Mouse (Mus musculus) left cerebral cortex, adult 9 months (tissue): ENCODE data around the gene Gm572.

Experiments used
- DNase-seq, 2 experiments: peaks; one replicate each; pipeline ENCODE4 v3.0.0; 2022; ENCODE audit warnings: low spot score in 2 of 2

Gene Gm572

DNA sequence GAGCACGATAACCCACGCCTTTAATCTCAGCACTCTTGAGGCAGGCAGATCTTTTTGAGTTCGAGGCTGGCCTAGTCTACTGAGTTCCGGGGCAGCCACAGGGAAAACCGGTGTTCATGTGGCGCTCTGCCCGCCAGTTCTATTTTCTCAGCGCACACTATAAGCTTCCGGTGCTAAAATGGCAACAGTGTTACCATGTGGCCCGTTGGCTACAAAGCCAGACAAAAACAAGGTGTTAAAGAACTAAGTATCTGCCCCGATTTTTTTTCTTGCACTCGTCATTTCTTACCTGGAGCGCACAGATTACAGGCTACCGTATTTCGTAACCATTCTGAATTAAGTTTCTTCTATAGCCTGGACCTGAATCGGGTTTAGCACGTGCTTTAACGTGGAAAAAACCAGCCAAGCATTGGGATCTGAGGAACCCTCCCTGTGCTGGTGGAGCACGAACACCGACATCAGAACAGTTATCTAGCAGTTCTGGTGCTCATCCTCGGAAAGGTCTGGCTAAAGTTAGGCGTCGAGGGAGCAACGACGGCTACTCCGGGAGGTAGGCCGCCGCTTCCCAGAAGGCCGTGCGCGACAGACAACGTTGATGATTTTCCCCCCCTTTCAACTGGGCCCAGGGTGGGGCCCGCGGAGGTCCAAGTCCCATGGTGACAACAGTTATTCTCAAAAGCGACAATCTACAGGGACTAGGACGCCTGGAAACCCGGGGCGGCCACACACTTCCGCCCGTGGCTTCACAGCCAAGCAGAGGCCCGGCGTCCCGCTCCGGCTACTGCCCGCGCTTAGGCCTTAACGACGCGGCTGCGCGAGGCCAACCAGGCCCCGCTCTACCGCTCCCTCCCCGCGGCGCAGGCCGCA lies 17.1 kb upstream of the Gm572 start:
- peak in 1 of 2 experiments; percentile 31 for DNase-seq

DNA sequence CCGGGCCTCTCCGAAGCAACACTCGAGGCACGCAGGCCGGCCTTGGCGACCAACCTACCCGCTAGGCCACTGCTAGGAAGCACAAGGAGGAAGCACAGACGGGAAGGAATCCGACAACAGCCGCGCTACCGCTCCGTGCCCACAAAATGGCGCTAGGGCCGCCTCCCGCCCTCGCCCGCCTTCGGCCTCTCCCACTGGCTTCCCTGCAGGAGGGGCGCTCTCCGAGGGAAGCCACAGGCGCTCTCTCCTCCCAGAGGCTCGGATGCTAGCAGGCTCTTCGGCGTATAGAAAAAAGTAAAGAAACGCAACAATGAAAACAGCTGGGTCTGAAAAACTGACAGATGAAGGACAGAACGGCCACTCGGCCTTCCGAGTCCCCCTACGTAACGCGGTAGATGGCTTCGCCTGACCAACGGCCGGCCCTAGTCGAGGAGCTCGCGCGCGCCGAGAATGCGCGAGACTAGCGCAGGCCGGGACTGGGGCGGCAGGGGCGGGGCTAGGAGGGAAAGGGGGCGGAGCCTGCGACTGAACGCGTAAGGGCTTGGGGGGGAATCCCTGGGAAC lies 16.4 kb upstream of the Gm572 start, which contains the start of gene Tardbp:
TSS of gene Tardbp (minus strand) at position 397 of the 563 bp plus-strand sequence.
- DNase-seq: peak; percentile 82 to 94

DNA sequence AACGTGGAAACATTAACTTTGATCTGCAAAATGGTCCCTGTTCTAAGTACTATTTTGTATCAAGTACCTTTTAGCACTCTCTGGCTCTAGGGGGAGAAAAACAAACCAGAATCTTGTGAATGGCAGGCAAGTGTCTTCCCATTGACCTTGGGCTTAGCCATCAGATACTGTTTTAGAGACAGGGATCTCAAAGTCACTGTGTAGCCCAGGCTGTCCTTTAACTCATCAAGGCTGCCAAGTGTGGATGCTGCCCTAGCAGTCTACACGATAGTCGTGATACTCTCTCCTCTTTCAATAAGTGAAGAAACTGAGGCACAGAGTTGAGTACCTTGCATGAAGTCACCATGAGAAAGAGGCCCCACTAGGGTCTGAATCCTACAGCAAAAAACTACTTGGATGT lies 15.9 kb upstream of the Gm572 start:
- DNase-seq: no peak

DNA sequence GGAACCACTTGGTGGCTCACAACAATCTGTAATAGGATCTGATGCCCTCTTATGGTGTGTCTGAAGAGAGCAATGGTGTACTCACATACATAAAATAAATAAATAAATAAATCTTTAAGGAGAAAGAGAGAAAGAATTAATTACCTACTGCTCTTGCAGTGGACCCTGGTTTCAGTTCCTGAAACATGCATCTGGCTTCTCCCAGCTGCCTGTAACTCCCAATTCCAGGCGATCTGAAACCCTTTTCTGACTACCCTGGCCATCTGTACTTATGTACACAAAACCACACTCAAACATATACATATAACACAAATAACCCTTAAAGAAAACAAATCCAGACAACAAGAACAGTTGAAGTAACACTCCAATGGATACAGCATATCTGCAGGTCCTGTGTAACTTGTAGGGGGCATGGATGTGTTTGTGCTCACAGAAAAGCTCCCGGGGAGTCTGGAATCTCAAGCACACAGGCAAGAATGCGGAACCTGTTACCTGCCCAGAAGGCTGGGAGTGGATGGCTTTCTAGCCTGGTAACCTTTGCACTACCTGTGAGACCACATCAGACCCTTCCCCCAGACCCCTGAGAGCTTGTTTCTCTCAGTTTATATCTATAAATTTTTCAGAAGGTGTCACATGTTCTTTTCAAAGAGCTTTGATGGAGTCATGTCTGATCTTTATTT lies 11.0 kb upstream of the Gm572 start:
- no peak for DNase-seq

DNA sequence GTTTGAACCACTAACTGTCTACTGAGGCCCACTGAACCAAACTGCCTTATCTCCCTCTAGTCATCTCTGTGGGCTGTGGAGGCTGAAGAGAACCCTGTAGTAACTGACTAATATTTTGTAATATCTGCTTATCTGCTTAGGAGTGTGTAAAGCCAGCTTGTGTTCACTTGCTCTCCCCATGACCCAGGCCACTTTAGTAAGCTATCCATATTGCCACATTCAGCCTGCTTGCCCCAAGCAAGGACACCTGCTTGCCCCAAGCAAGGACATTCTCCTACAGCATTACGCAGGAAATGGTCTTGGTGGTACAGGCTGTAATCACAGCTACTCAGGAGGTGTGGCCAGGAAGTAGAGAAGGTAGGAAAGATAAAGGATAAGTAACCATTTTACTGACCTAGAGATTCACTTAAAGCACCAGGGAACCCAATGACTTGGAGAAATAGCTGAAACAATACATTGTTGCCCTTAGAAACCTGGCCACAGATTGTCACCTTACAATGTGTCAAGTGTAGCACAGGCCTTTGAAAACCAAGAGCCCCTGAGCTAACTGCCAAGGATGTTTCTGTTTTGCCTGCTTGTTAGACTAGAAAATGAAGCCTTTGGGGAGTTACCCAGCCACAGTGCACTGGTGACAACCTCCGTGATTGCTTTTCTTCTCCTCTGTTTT lies 9.6 kb upstream of the Gm572 start:
- no peak for DNase-seq

DNA sequence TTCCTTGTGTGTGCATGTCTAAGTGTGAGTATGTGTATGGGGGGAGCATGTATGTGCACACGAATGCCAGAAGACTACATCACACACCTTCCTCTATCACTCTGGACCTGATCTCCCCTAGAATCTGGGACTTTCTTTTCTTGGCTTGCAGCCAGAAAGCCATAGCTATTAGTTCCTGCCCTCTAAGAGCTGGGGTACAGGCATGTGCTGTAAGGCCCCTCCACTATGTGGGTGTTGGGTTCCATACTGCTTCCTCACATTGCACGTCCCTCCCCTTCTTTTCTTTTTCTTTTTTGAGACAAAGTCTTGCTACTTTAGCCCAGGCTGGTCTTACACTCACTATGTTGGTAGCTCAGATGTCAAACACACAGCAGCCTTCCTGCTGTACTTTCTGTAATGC lies 7.8 kb upstream of the Gm572 start:
- DNase-seq: no peak

DNA sequence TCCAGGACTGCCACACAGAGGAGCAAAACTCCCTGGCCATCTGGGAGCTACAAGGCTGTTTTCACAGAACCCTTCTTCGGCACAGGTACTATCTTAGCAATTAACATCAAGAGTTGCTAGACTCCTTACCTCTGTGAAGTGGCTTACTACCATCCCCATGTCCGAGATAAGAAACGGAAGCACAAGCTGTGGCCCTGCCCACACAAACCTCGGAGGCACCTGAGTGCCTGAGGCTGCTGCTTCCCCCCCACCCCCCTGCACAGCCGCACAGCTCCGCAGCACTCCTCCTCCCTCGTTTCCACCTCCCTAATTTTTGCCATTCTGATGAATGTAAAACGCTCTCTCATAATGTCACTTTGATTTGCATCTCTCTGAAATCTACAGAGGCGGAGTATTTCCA lies 4.8 kb upstream of the Gm572 start:
- DNase-seq: no peak

DNA sequence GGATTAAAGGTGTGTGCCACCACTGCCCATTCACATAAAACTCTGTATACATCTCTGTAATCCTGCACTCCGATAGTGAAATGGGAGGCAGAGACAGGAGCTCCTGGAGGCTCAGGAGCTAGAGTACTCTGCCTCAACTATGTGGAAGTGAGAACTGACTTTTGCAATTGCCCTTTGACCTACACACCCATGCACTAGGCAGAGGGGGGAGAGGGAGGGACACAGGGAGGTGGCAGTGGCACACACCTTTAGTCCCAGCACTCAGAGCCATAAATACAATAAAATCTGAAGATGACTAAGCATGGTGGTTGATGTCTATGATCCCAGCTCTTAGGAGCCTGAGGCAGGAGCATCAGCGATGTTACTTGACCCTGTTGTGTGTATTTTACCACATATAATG lies 3.7 kb upstream of the Gm572 start:
- no peak for DNase-seq

DNA sequence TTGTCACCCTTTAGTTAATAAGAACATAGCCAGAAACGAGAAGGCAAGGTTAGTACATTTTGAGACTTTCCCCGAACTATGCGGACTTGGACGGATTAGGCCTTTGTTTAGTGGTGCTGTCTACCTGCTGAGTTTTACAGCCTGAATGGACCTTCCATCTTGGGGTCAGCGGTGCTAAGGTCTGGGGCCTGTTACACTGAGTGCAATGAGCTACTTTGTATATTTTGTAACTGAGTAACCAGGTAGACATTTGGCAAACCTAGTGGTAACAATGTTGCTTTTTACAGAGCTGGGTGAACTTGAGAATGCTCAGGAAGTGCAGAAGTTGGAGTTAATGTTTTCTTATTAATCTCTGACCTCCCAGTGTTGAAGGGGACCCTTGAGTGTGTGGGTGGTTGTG lies 2.0 kb upstream of the Gm572 start:
- DNase-seq: no peak

DNA sequence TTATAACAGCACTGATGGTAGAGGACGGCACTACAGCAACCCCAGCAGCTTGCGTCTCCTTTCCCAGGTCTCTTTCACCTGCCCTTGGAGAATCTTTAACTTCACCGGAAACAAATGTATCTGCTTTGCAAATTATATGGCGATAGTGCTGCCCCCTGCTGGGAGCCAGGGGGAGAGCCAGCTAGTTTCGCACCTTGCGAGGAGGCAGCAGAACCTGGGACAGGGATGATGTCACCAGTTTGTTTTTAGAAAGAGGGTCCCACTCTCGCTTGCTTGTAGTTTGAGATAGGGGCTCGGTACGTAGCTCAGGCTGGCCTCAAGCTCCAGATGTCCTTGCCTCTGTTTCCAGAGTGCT lies 1.0 kb downstream of the Gm572 start:
- DNase-seq: peak in 1 of 2 experiments; percentile 60

DNA sequence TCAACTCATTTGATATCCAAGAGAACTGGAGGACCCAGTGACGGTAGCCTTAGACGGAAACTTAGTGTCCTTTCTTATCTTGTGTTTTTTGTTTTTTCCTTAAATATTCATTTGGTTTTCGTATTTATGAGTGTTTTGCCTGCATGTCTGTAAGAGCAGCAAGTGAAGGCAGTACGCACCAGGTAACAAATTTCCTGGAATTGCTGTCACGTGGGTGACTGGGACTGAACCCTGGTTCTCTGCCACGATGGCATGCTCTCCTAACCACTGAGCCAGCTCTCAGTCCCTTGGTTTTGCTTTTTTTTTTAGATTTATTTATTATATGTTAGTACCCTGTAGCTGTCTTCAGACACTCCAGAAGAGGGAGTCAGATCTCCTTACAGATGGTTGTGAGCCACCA lies 1.8 kb downstream of the Gm572 start:
- DNase-seq: no peak

DNA sequence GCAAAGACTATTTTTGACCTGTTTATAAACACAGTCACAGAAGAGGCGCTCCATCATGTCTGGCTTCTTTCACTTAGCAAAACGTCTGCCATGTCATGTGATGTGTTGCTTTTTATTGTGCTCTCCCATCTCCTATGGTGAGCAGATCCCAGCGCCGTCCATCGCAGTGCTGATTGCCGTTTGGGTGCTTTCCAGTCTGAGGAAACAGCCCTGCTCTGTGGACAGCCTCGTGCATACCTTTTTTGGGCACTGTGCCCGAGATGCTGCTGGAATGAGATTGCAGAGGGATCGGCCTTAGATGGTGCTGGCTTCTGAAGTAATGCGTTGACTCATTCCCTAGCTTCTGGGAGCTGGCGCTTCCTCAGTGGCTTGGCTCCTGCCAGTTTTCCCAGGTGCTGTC lies 3.5 kb downstream of the Gm572 start:
- peak in 1 of 2 experiments; percentile 50 for DNase-seq

DNA sequence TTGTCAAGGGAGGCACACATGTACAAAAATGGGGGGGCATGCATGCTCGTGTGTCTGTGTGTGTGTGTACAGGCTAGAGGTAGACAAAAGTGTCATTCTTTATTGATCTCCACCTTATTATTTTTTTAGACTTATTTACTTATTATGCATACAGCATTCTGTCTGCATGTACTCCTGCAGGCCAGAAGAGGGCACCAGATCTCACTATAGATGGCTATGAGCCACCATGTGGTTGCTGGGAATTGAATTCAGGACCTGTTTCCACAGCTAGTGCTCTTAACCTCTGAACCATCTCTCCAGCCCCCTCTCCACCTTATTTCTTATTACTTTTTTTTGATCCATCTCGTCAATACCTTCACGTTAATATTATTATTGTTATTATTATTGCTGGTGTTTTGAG lies 6.2 kb downstream of the Gm572 start:
- no peak for DNase-seq

DNA sequence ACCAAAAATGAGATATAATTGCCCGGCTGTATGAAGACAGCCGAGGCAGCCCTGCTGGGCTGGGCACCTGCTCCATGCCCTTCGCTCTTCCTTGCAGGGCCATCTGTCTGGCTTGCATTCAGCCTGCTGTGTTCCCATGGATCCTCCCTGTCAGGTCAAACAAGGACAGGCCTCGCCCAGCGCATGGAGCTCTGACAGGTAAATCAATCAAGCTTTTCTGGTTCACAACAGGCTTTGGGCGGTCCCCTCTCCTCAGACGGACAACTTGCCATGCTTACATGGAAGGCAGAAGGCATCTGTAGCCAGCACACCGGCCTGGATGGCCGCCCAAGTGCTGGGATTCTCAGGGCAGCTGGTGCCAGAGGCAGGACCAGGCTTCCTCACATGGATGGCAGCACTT lies 7.9 kb downstream of the Gm572 start:
- DNase-seq: no peak

DNA sequence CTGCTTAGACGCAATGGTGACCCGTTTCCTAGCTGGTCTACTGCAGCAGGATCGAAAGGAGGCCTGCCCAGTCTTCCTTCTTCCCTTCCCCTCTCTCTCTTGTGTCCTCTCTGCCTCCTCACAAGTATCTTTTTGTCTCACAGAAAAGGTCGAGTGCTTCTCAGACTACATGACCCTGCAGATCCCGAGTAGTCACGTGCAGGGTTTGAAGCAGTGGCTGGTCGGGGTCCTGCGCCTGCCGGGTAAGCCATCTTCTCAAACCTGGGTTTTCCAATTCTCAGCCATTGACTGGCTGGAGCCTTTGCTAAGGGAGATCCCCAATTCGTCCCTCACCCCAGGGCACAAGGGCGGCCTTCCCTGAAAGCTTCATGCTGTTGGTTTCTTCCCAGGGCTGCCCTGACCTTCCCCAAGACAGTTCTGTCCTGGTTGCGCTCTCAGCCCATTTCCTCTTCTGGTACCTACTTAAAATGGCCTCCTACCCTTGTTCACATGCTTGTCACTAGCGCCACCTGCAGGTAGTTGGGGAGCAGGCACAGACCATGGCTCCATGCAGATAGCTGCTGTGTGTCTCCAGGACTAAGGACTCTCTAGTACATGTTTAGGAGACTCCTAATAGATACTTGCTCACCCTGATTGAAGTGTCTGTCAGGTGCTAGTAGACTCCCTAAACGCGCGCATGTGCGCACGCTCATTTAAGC lies 11.7 kb downstream of the Gm572 start:
- DNase-seq: no peak

DNA sequence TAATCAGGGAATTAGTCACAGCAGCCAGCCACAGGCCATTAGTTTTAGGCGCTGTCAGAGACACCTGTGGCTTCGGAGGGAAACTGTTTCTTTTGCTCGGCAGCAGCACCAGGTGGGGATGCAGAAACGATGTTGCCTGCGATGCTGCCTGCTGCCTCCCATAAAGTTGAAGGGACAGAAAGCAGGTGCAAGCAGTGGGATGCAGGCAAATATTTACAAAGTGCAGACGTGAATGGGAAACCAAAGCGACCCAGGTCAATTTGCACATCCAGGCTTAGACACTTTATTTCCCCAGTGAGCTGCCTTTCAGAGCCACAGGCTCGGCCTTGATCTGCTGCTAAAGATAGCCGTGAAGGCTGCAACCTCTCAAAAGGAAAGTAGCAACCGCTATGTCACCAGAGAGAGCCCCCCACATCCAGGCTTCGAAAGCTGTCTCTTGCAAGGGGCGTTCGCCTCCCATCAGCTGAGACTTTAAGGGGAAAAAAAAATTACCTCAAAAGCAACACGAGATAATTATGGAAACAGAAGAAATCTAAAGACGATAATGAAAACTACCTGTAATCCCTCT lies 13.7 kb downstream of the Gm572 start:
- DNase-seq: no peak

DNA sequence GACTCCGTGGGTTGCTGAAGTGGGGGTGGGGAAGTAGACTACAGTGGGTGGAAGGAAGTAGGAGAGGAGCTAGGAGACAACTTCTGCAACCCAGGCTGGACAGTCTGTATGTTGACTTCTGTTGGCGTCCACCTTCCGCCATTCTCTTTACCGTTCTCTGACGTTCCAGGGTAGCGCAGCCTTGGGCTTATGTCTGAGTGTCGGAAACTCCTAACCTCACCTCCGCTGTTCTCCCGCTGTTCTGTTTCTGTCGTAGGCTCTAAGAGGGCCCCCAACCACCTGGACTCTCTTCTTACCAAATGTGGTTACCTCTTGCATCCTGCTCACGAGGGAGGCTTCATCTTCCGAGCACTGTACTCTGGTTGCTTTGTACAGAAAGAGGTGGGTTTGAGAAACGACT lies 14.7 kb downstream of the Gm572 start:
- DNase-seq: no peak

DNA sequence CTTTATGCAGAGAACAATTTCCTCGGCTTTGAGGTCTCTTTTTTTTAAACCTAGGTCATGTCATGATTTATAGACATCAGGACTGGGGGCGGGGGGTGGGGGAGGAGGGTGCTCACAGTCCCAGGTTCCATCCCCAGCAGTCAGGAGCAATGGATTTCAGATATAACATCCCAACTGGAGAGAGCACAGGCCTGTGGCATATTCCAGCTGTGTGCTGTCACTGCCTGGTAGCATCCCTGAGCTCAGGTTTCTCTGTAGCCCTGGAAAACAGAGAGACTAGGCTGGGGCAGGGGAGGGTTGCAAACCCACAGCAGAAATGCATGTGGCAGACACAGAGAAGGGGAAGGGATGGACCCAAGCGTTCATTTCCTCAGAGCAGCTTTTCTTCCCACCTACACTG lies 17.1 kb downstream of the Gm572 start:
- DNase-seq: no peak

DNA sequence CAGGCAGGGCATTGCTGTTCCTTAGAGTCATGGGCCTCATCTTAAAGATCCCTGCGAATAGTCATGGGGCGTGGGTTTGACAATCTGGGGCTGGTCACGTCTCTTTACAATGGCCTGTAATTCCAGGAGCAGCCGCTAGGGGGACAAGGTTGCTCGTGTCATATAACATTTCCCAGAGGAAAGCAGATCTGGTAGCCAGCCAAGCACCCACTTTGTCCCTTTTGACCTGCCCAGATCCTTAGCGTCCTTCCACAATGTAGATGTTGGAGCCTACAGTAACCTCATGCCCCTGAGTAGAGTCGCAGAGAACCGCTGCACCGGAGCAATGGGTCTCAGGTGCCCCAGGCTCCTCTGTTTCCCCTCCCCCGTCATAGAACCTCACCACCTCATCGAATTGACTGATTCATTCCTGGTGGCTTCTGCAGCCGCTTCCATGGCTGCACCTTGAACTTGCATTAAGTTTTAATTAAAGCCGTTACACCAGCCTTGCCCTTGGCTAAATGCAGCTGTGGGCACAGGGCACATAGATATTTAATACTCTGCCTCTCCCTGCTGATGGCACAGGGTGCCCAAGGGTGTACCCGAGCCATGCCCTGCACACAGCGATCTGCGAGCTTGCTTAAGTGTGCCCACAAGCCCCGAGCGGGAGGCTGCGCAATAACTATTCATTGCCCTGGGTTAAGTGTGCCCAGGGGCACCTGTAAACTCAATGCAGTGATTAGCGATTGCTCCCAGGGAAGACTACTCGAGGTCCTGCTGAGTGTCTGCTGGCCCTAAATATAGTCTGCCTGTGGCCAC lies 19.2 kb downstream of the Gm572 start:
- peak in 1 of 2 experiments; percentile 66 for DNase-seq

DNA sequence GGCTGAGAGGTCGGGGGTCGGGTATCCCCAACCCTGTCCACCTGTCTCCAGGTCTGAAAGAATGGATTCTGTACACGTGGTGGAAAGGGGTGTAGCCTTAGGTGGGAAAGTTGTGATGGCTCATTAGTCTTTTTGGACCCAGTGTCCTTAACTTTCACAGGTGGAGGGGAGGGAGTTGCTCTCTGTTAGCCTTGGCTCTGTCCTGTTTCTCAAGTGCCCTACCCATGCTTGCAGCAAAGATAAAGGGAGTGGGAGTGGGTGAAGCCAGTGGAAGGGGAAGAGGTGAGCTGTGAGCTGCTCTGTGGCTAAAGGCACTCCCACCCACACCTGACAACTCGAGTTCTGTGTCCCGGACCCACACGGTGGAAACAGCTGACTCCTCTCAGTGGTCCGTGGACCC lies 20.2 kb downstream of the Gm572 start:
- no peak for DNase-seq

DNA sequence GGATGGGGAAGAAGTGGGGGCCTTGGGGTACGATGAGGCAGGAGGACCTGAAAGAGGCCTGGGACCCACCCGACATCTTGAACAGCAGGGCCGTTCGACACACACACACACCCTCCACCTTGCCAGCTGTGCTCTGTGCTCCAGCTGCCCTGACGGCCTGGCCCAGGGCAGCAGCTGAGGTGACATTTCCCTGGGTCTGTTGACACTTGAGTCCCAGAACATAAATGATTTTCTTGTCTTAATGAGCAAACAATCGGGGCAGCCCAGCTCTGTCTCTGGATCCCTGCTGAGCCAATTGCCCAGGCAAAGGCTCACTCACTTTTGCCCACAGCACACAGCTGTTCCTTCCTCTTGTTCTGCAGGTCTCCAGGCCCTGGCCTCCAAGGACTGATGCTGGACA lies 20.9 kb downstream of the Gm572 start:
- DNase-seq: no peak
